Mouse (Mus musculus) CH12.LX (cell line): ENCODE measurements around the gene Tubd1.

Source experiments
- CHD2 ChIP-seq: IDR thresholded peaks from 2 replicates; pipeline ENCODE4 v1.6.1; 2011; ENCODE audit warnings: low read length, improper control_type of control experiment
- CTCF ChIP-seq, 2 experiments: IDR thresholded peaks in 1 of 2; conservative IDR thresholded peaks in 1 of 2; 2 replicates each; pipeline ENCODE4 v1.5.1; 2011 to 2012; ENCODE audit warnings: low read depth in 2 of 2, low read length in 2 of 2, improper control_type of control experiment in 1 of 2, inconsistent platforms in 1 of 2, mild to moderate bottlenecking in 1 of 2, moderate library complexity in 1 of 2
- JUN ChIP-seq: IDR thresholded peaks from 2 replicates; pipeline ENCODE4 v1.6.1; 2011; ENCODE audit warnings: low read depth, mild to moderate bottlenecking, low read length, improper control_type of control experiment, moderate library complexity; ENCODE audit not compliant: insufficient read depth
- MAFK ChIP-seq: IDR thresholded peaks from 2 replicates; pipeline ENCODE4 v1.6.1; 2011; ENCODE audit warnings: low read length, improper control_type of control experiment; ENCODE audit not compliant: insufficient replicate concordance
- MEF2A ChIP-seq: IDR thresholded peaks from 2 replicates; pipeline ENCODE4 v1.6.1; 2014; ENCODE audit warnings: low read depth, mild to moderate bottlenecking, inconsistent platforms, low read length, improper control_type of control experiment, borderline replicate concordance
- NRF1 ChIP-seq: IDR thresholded peaks from 2 replicates; pipeline ENCODE4 v1.6.1; 2014; ENCODE audit warnings: low read depth, mild to moderate bottlenecking, inconsistent platforms, low read length, improper control_type of control experiment, moderate library complexity
- POLR2A ChIP-seq: IDR thresholded peaks from 2 replicates; pipeline ENCODE4 v1.6.1; 2011; ENCODE audit warnings: low read depth, mild to moderate bottlenecking, improper control_type of control experiment, low read length
- POLR2AphosphoS2 ChIP-seq: IDR thresholded peaks from 2 replicates; pipeline ENCODE4 v1.6.1; 2011; ENCODE audit warnings: low read depth, low read length, improper control_type of control experiment
- TCF12 ChIP-seq: IDR thresholded peaks from 2 replicates; pipeline ENCODE4 v1.6.1; 2014; ENCODE audit warnings: low read depth, mild to moderate bottlenecking, inconsistent platforms, low read length, improper control_type of control experiment
- USF1 ChIP-seq: IDR thresholded peaks from 2 replicates; pipeline ENCODE4 v1.6.1; 2014; ENCODE audit warnings: low read depth, mild to moderate bottlenecking, inconsistent platforms, low read length, improper control_type of control experiment

GRCm38 (mm10) chr11:86507991-86508390 lies 36.8 kb upstream of the Tubd1 start:
- TF ChIP-seq CTCF (conservative IDR thresholded peaks at IDR 0.05 in 1 of 2, IDR thresholded peaks at IDR 0.05 in 1 of 2; ENCODE audit: low read depth in 2 of 2, low read length in 2 of 2) (no peak), NRF1 (no peak), JUN (no peak), USF1 (no peak), TCF12 (no peak), MAFK (no peak), POLR2A (no peak), CHD2 (no peak), MEF2A (no peak), POLR2AphosphoS2 (no peak)
